Mouse (Mus musculus): ENCODE measurements around the gene Il23r. TPM values are rescaled to one million over a fixed set of nuclear protein-coding genes. Genes with fewer than 3 reads are reported as not detected.
"Not testable (repeated sequence)": the region's sequence is repeated elsewhere in the genome, so short reads cannot be mapped to it uniquely, and the experiment has no call there.

The Il23r gene
- polyA plus RNA-seq, 1 experiment = not detected

- H3K4me1 ChIP-seq (ENCODE audit: control insufficient read depth, insufficient read depth, low read length) = peaks cover 2% of the 10 kb centered on the region; the same call in 1 of the 2 replicates
- H3K27ac ChIP-seq (ENCODE audit: control insufficient read depth, insufficient read depth, low read depth, low read length) = no peak overlapping the region
- no peak overlapping the region for H3K4me3 ChIP-seq (ENCODE audit: control insufficient read depth, low read depth, low read length)
- no peaks in the 10 kb centered on the region for H3K36me3 ChIP-seq (ENCODE audit: control insufficient read depth, insufficient read depth, low read length)
- H3K27me3 ChIP-seq (ENCODE audit: control insufficient read depth, insufficient read depth, low read length) = no peaks in the 10 kb centered on the region
- TF ChIP-seq POLR2A (IDR thresholded peaks at IDR 0.05; ENCODE audit: control insufficient read depth, low read depth, low read length) (no peak), CTCF (IDR thresholded peaks at IDR 0.05; ENCODE audit: control insufficient read depth, insufficient read depth, insufficient replicate concordance, low read depth, low read length) (no peak)
These were observed 39.6 kb upstream of the Il23r start for GRCm38 (mm10) chr6:67530992-67531821.

- no peak overlapping the region for H3K27ac ChIP-seq (ENCODE audit: control insufficient read depth, insufficient read depth, low read depth, low read length)
- H3K27me3 ChIP-seq (ENCODE audit: control insufficient read depth, insufficient read depth, low read length) = no peaks in the 10 kb centered on the region
- no peaks in the 10 kb centered on the region for H3K36me3 ChIP-seq (ENCODE audit: control insufficient read depth, insufficient read depth, low read length)
- H3K4me3 ChIP-seq (ENCODE audit: control insufficient read depth, low read depth, low read length) = no peak overlapping the region
- TF ChIP-seq POLR2A (IDR thresholded peaks at IDR 0.05; ENCODE audit: control insufficient read depth, low read depth, low read length) = no peak
- no peak for TF ChIP-seq CTCF (IDR thresholded peaks at IDR 0.05; ENCODE audit: control insufficient read depth, insufficient read depth, insufficient replicate concordance, low read depth, low read length)
- no peaks in the 10 kb centered on the region for H3K4me1 ChIP-seq (ENCODE audit: control insufficient read depth, insufficient read depth, low read length)
These were observed 34.7 kb upstream of the Il23r start for GRCm38 (mm10) chr6:67526356-67526755.

DNA sequence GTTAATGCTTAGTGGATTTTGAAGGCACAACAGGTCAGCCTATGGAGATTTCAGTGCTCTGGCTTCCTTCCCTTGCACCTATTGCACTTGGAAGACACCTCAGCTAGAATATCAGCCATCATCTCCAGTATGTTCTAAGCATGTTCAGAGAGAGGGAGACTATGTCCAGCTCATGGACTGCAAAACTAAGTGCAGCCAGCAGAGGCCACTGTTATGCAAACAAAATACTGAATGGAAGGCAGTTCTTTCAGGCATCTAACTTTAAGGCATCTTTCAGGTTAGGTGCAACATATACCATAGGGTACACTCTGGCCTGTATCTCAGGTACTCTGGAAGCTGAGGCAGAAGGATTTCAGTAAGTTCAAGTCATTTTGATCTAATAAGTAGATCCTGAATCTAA is 19.1 kb upstream of the Il23r start:
- no peaks in the 10 kb centered on the region for H3K4me1 ChIP-seq (ENCODE audit: control insufficient read depth, insufficient read depth, low read length)
- H3K27me3 ChIP-seq (ENCODE audit: control insufficient read depth, insufficient read depth, low read length) = no peaks in the 10 kb centered on the region
- H3K27ac ChIP-seq (ENCODE audit: control insufficient read depth, insufficient read depth, low read depth, low read length) = no peak overlapping the region
- H3K36me3 ChIP-seq (ENCODE audit: control insufficient read depth, insufficient read depth, low read length) = no peaks in the 10 kb centered on the region
- no peak overlapping the region for H3K4me3 ChIP-seq (ENCODE audit: control insufficient read depth, low read depth, low read length)
- TF ChIP-seq POLR2A (IDR thresholded peaks at IDR 0.05; ENCODE audit: control insufficient read depth, low read depth, low read length) (no peak), CTCF (IDR thresholded peaks at IDR 0.05; ENCODE audit: control insufficient read depth, insufficient read depth, insufficient replicate concordance, low read depth, low read length) (no peak)

GRCm38 (mm10) chr6:67501938-67502337 is 10.3 kb upstream of the Il23r start:
- not testable (repeated sequence) for H3K36me3 ChIP-seq (ENCODE audit: control insufficient read depth, insufficient read depth, low read length); H3K4me3 ChIP-seq (ENCODE audit: control insufficient read depth, low read depth, low read length); H3K27ac ChIP-seq (ENCODE audit: control insufficient read depth, insufficient read depth, low read depth, low read length); H3K4me1 ChIP-seq (ENCODE audit: control insufficient read depth, insufficient read depth, low read length); H3K27me3 ChIP-seq (ENCODE audit: control insufficient read depth, insufficient read depth, low read length)

DNA sequence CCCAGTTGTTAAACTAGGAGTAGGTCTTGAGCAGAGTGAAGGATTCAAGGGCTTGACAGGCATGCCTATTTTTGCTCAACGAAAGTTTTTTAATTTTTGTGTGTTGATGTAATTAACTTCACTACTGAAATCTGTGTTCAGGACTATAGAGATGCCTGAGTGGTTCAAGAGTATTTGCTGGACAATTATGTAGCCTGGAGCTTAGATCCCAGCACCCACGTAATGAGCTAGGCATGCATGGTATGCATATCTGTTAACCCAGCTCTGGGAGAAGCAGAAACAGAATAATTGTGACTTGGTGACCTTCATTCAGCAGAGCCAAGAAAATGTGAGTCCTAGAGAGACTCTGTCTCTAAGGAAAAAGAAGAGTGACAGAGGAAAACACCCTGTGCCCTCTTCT is 10.6 kb downstream of the Il23r start:
- Histone ChIP-seq H3K4me1 (ENCODE audit: control insufficient read depth, insufficient read depth, low read length) (no peaks in the 10 kb centered on the region), H3K4me3 (ENCODE audit: control insufficient read depth, low read depth, low read length) (no peak overlapping the region), H3K36me3 (ENCODE audit: control insufficient read depth, insufficient read depth, low read length) (no peaks in the 10 kb centered on the region), H3K27me3 (ENCODE audit: control insufficient read depth, insufficient read depth, low read length) (no peaks in the 10 kb centered on the region), H3K27ac (ENCODE audit: control insufficient read depth, insufficient read depth, low read depth, low read length) (no peak overlapping the region)
- TF ChIP-seq POLR2A (IDR thresholded peaks at IDR 0.05; ENCODE audit: control insufficient read depth, low read depth, low read length) (no peak), CTCF (IDR thresholded peaks at IDR 0.05; ENCODE audit: control insufficient read depth, insufficient read depth, insufficient replicate concordance, low read depth, low read length) (no peak)

DNA sequence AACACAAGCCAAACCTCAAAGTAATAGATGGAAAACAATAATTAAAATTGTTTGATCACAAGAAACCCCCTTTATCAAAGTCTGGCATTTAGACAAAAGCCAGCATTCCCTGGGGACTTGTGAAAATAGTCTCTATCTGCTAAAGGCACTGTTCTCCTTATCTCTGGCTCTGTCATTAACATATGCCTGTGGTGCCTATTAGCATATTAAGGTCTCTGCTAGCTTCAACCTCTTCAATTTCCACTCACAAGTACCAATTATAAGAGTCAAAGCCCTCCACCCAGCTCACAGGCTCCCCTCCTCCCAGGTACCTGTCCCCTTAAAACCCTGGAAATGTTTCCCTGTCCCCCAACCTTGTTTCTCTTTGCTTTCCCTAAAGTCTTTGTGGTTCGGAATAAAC is 20.4 kb downstream of the Il23r start:
- no peak for TF ChIP-seq POLR2A (IDR thresholded peaks at IDR 0.05; ENCODE audit: control insufficient read depth, low read depth, low read length)
- no peak for TF ChIP-seq CTCF (IDR thresholded peaks at IDR 0.05; ENCODE audit: control insufficient read depth, insufficient read depth, insufficient replicate concordance, low read depth, low read length)
- H3K36me3 ChIP-seq (ENCODE audit: control insufficient read depth, insufficient read depth, low read length) = no peaks in the 10 kb centered on the region
- no peak overlapping the region for H3K27ac ChIP-seq (ENCODE audit: control insufficient read depth, insufficient read depth, low read depth, low read length)
- H3K4me1 ChIP-seq (ENCODE audit: control insufficient read depth, insufficient read depth, low read length) = peaks cover 2% of the 10 kb centered on the region; the same call in 1 of the 2 replicates
- no peaks in the 10 kb centered on the region for H3K27me3 ChIP-seq (ENCODE audit: control insufficient read depth, insufficient read depth, low read length)
- H3K4me3 ChIP-seq (ENCODE audit: control insufficient read depth, low read depth, low read length) = no peak overlapping the region

- Histone ChIP-seq H3K27ac (ENCODE audit: control insufficient read depth, insufficient read depth, low read depth, low read length) (no peak overlapping the region), H3K36me3 (ENCODE audit: control insufficient read depth, insufficient read depth, low read length) (no peaks in the 10 kb centered on the region), H3K4me1 (ENCODE audit: control insufficient read depth, insufficient read depth, low read length) (no peaks in the 10 kb centered on the region), H3K4me3 (ENCODE audit: control insufficient read depth, low read depth, low read length) (no peak overlapping the region), H3K27me3 (ENCODE audit: control insufficient read depth, insufficient read depth, low read length) (no peaks in the 10 kb centered on the region)
- no peak for TF ChIP-seq POLR2A (IDR thresholded peaks at IDR 0.05; ENCODE audit: control insufficient read depth, low read depth, low read length)
- TF ChIP-seq CTCF (IDR thresholded peaks at IDR 0.05; ENCODE audit: control insufficient read depth, insufficient read depth, insufficient replicate concordance, low read depth, low read length) = no peak
These were observed 32.2 kb downstream of the Il23r start for GRCm38 (mm10) chr6:67459424-67459823.

Measured in testis, adult 2 months (tissue).